Mouse (Mus musculus): ENCODE data around the gene Mtrf1l. TPM values are rescaled to one million over a fixed set of nuclear protein-coding genes. Genes with fewer than 3 reads are reported as not detected.

Mtrf1l gene
- polyA plus RNA-seq (2015; fragmentation: Nextera tagmentation; extraction: Ambion mirVana), result 15.3 and 18.0 TPM in 2 replicates

- DNase-seq (ENCODE audit: low spot score), result peak; percentile 99
Measured at GRCm38 (mm10) chr10:5823740-5824491, at the start of gene Mtrf1l. Mtrf1l (minus strand) TSS chr10:5823910.

GRCm38 (mm10) chr10:5871081-5871480 is 47.4 kb upstream of the Mtrf1l start:
- no peak for DNase-seq (ENCODE audit: low spot score)

GRCm38 (mm10) chr10:5867981-5868552 is 44.4 kb upstream of the Mtrf1l start:
- DNase-seq (ENCODE audit: low spot score), result no peak

- DNase-seq (ENCODE audit: low spot score), result no peak
Measured at GRCm38 (mm10) chr10:5865996-5866395, 42.3 kb upstream of the Mtrf1l start.

GRCm38 (mm10) chr10:5862669-5863068 is 39.0 kb upstream of the Mtrf1l start:
- DNase-seq (ENCODE audit: low spot score), result no peak

- DNase-seq (ENCODE audit: low spot score), result no peak
Measured at GRCm38 (mm10) chr10:5860849-5861248, 37.1 kb upstream of the Mtrf1l start.

GRCm38 (mm10) chr10:5859729-5860128 is 36.0 kb upstream of the Mtrf1l start:
- peak; percentile 20 for DNase-seq (ENCODE audit: low spot score)

- no peak for DNase-seq (ENCODE audit: low spot score)
Measured at GRCm38 (mm10) chr10:5857996-5858549, 34.4 kb upstream of the Mtrf1l start.

GRCm38 (mm10) chr10:5853290-5853868 is 29.7 kb upstream of the Mtrf1l start:
- no peak for DNase-seq (ENCODE audit: low spot score)

GRCm38 (mm10) chr10:5846939-5847338 is 23.2 kb upstream of the Mtrf1l start:
- peak; percentile 28 for DNase-seq (ENCODE audit: low spot score)

- peak; percentile 78 for DNase-seq (ENCODE audit: low spot score)
Measured at GRCm38 (mm10) chr10:5841369-5841768, 17.7 kb upstream of the Mtrf1l start.

- no peak for DNase-seq (ENCODE audit: low spot score)
Measured at GRCm38 (mm10) chr10:5826336-5827025, 2.8 kb upstream of the Mtrf1l start.

- peak; percentile 75 for DNase-seq (ENCODE audit: low spot score)
Measured at GRCm38 (mm10) chr10:5824779-5825178, 1.1 kb upstream of the Mtrf1l start.

GRCm38 (mm10) chr10:5823291-5823739 is 395 bp downstream of the Mtrf1l start:
- DNase-seq (ENCODE audit: low spot score), result no peak

- no peak for DNase-seq (ENCODE audit: low spot score)
Measured at GRCm38 (mm10) chr10:5818772-5819171, 4.9 kb downstream of the Mtrf1l start.

- no peak for DNase-seq (ENCODE audit: low spot score)
Measured at GRCm38 (mm10) chr10:5815968-5816367, 7.7 kb downstream of the Mtrf1l start.

- DNase-seq (ENCODE audit: low spot score), result no peak
Measured at GRCm38 (mm10) chr10:5813724-5814123, 10.0 kb downstream of the Mtrf1l start.

GRCm38 (mm10) chr10:5807683-5808082 is 16.0 kb downstream of the Mtrf1l start:
- DNase-seq (ENCODE audit: low spot score), result no peak

- DNase-seq (ENCODE audit: low spot score), result no peak
Measured at GRCm38 (mm10) chr10:5806996-5807395, 16.7 kb downstream of the Mtrf1l start.

GRCm38 (mm10) chr10:5806416-5806815 is 17.3 kb downstream of the Mtrf1l start:
- DNase-seq (ENCODE audit: low spot score), result no peak

GRCm38 (mm10) chr10:5805731-5806307 is 17.9 kb downstream of the Mtrf1l start:
- DNase-seq (ENCODE audit: low spot score), result peak; percentile 99

Data from thymus, postnatal 0 days (tissue).